8 mouse cellular contexts compared by ENCODE assay signal in genomic region chrX:133947427-133947826, GRCm38 (mm10). TPM values are rescaled to one million over a fixed set of nuclear protein-coding genes. Genes with fewer than 3 reads are reported as not detected.
DNase-seq lines count a peak whose midpoint lies in the region; ATAC-seq and TF ChIP-seq lines count a peak whose summit lies in the region.

No protein-coding gene starts in this region.

- H3K4me3 ChIP-seq in spleen, adult 2 months (ENCODE audit: extremely low read depth, insufficient read depth, insufficient read length) = no peak overlapping the region
- H3K4me3 ChIP-seq in cerebellum, adult 2 months (replicated peaks; ENCODE audit: insufficient read depth, low read depth, low read length) = no peak overlapping the region
- H3K4me3 ChIP-seq in kidney, adult 2 months (ENCODE audit: insufficient read depth, low read depth, low read length) = no peak overlapping the region
- no peak overlapping the region for H3K4me3 ChIP-seq in midbrain, embryonic 12.5 days

- ATAC-seq in midbrain, embryonic 12.5 days (ENCODE audit: low FRiP score, low read depth) = peak; percentile 52; the same call in 1 of the 2 replicates

- peak in 1 of 2 experiments; percentile 22 for DNase-seq in spleen, adult 2 months (ENCODE audit: low read depth in 1 of 2, low spot score in 2 of 2)
- DNase-seq in spleen, adult 12 weeks (ENCODE audit: low spot score) = no peak
- peak; percentile 37 to 44 for DNase-seq in cerebellum, adult 2 months
- peak; percentile 6 to 62 for DNase-seq in frontal cortex, adult 2 months (ENCODE audit: extremely low spot score in 1 of 2, low spot score in 1 of 2)
- peak; percentile 69 for DNase-seq in kidney, adult 2 months
- peak; percentile 27 for DNase-seq in left cerebral cortex, postnatal 4 days
- DNase-seq in telencephalon, adult 2 months (ENCODE audit: low read depth, low spot score) = peak; percentile 18

- H3K4me2 ChIP-seq in midbrain, embryonic 12.5 days (replicated peaks) = no peak overlapping the region

- intact Hi-C loops in left cerebral cortex, postnatal 4 days (cut with DNase I) = loop anchor here (2.0 kb wide), 1 partner anchor 71 kb away; no protein-coding TSS in a partner anchor

- WGBS in spleen, adult 2 months = 46% methylated on average over 3 of the region's 3 CpGs
- 8% methylated on average over 3 of the region's 3 CpGs for WGBS in cerebellum, adult 2 months
- WGBS in kidney, adult 2 months = 16% methylated on average over 3 of the region's 3 CpGs
- 43% methylated on average over 3 of the region's 3 CpGs for WGBS in midbrain, embryonic 12.5 days

- TF ChIP-seq CTCF in spleen, adult 2 months (IDR thresholded peaks at IDR 0.05; ENCODE audit: extremely low read depth, insufficient read depth, insufficient read length, insufficient replicate concordance) = peak; percentile 43; the same call in 1 of the 2 replicates
- TF ChIP-seq CTCF in cerebellum, adult 2 months (IDR thresholded peaks at IDR 0.05; ENCODE audit: borderline replicate concordance, insufficient read depth, low read depth, low read length) = peak; percentile 79
- TF ChIP-seq CTCF in kidney, adult 2 months (conservative IDR thresholded peaks at IDR 0.05; ENCODE audit: insufficient read depth, insufficient read length, low read depth, low read length) = peak; percentile 90

- H3K27me3 ChIP-seq in spleen, adult 2 months (ENCODE audit: control insufficient read depth, insufficient read depth, low read length) = no peaks in the 10 kb centered on the region
- H3K27me3 ChIP-seq in cerebellum, adult 2 months (ENCODE audit: control insufficient read depth, insufficient read depth, low read length) = no peaks in the 10 kb centered on the region
- no peaks in the 10 kb centered on the region for H3K27me3 ChIP-seq in kidney, adult 2 months (replicated peaks; ENCODE audit: control insufficient read depth, insufficient read depth, low read length)
- peaks cover 13% of the 10 kb centered on the region for H3K27me3 ChIP-seq in midbrain, embryonic 12.5 days

- no peak overlapping the region for H3K27ac ChIP-seq in spleen, adult 2 months (ENCODE audit: insufficient read depth, low read length)
- H3K27ac ChIP-seq in cerebellum, adult 2 months (ENCODE audit: insufficient read depth, low read length) = no peak overlapping the region
- H3K27ac ChIP-seq in kidney, adult 2 months (ENCODE audit: insufficient read depth, low read depth, low read length) = no peak overlapping the region
- no peak overlapping the region for H3K27ac ChIP-seq in midbrain, embryonic 12.5 days (replicated peaks)

- no peak for TF ChIP-seq POLR2A in spleen, adult 2 months (IDR thresholded peaks at IDR 0.05; ENCODE audit: low read depth, low read length)
- no peak for TF ChIP-seq POLR2A in cerebellum, adult 2 months (IDR thresholded peaks at IDR 0.05; ENCODE audit: borderline replicate concordance, insufficient read depth, low read length)
- no peak for TF ChIP-seq POLR2A in kidney, adult 2 months (IDR thresholded peaks at IDR 0.05; ENCODE audit: low read depth, low read length)

- H3K9me3 ChIP-seq in midbrain, embryonic 12.5 days = no peaks in the 10 kb centered on the region

- no peak overlapping the region for H3K9ac ChIP-seq in midbrain, embryonic 12.5 days (replicated peaks)

- H3K4me1 ChIP-seq in spleen, adult 2 months (ENCODE audit: control insufficient read depth, insufficient read depth, insufficient read length) = no peaks in the 10 kb centered on the region
- no peaks in the 10 kb centered on the region for H3K4me1 ChIP-seq in cerebellum, adult 2 months (ENCODE audit: control insufficient read depth, insufficient read depth, low read length)
- no peaks in the 10 kb centered on the region for H3K4me1 ChIP-seq in kidney, adult 2 months (ENCODE audit: control insufficient read depth, insufficient read depth, low read length)
- H3K4me1 ChIP-seq in midbrain, embryonic 12.5 days = no peaks in the 10 kb centered on the region

- H3K36me3 ChIP-seq in spleen, adult 2 months (ENCODE audit: control insufficient read depth, insufficient read depth, low read length) = no peaks in the 10 kb centered on the region
- no peaks in the 10 kb centered on the region for H3K36me3 ChIP-seq in kidney, adult 2 months (ENCODE audit: control insufficient read depth, insufficient read depth, low read length)
- H3K36me3 ChIP-seq in midbrain, embryonic 12.5 days = no peaks in the 10 kb centered on the region

RNA-seq across cellular contexts. Expression of gene Sytl4, which starts 34.2 kb away (rescaled TPM):
- 0.35 and 0.44 TPM in 2 replicates for polyA plus RNA-seq in spleen, adult 2 months (2012; rRNA removed)
- polyA plus RNA-seq in cerebellum, adult 2 months (2012; rRNA removed) = 0.38 and 0.39 TPM in 2 replicates
- polyA plus RNA-seq in frontal cortex, adult 2 months (2012; rRNA removed) = 0.46 TPM in 2 replicates
- 1.2 and 1.5 TPM in 2 replicates for polyA plus RNA-seq in kidney, adult 2 months (2012; rRNA removed)
- under 1 TPM; 0.44 to 0.91 TPM for total RNA-seq in left cerebral cortex, postnatal 4 days (2021)
- 1.5 and 2.0 TPM in 2 replicates for polyA plus RNA-seq in midbrain, embryonic 12.5 days (2016; fragmentation: Nextera tagmentation; extraction: Ambion mirVana)

RNA-seq across cellular contexts. Expression of gene Srpx2, which starts 39.2 kb away (rescaled TPM):
- polyA plus RNA-seq in spleen, adult 2 months (2012; rRNA removed) = 1.1 and 1.3 TPM in 2 replicates
- polyA plus RNA-seq in cerebellum, adult 2 months (2012; rRNA removed) = 1.4 and 2.1 TPM in 2 replicates
- polyA plus RNA-seq in frontal cortex, adult 2 months (2012; rRNA removed) = 0.84 and 0.86 TPM in 2 replicates
- polyA plus RNA-seq in kidney, adult 2 months (2012; rRNA removed) = 9.0 and 10.5 TPM in 2 replicates
- under 1 TPM; 0.50 to 0.84 TPM for total RNA-seq in left cerebral cortex, postnatal 4 days (2021)
- 1.5 and 2.1 TPM in 2 replicates for polyA plus RNA-seq in midbrain, embryonic 12.5 days (2016; fragmentation: Nextera tagmentation; extraction: Ambion mirVana)

RNA-seq across cellular contexts. Expression of gene Tspan6, which starts 49.2 kb away (rescaled TPM):
- 0.97 and 1.9 TPM in 2 replicates for polyA plus RNA-seq in spleen, adult 2 months (2012; rRNA removed)
- polyA plus RNA-seq in cerebellum, adult 2 months (2012; rRNA removed) = 14.9 and 16.3 TPM in 2 replicates
- 19.0 and 20.6 TPM in 2 replicates for polyA plus RNA-seq in frontal cortex, adult 2 months (2012; rRNA removed)
- 6.1 and 6.7 TPM in 2 replicates for polyA plus RNA-seq in kidney, adult 2 months (2012; rRNA removed)
- total RNA-seq in left cerebral cortex, postnatal 4 days (2021) = 10 to 100 TPM; 86.6 to 92.0 TPM
- polyA plus RNA-seq in midbrain, embryonic 12.5 days (2016; fragmentation: Nextera tagmentation; extraction: Ambion mirVana) = 203 and 209 TPM in 2 replicates
